Mouse (Mus musculus) liver, postnatal 0 days (tissue): ENCODE results near the gene Gzmd.

Experiments used
- CTCF ChIP-seq: sonication (generic); IDR thresholded peaks from 2 replicates; pipeline ENCODE4 v1.5.1; 2016; ENCODE audit warnings: antibody characterized with exemption, low read depth
- EP300 ChIP-seq: IDR thresholded peaks from 2 replicates; pipeline ENCODE4 v1.6.1; 2016; ENCODE audit warnings: antibody characterized with exemption, low read depth, mild to moderate bottlenecking

GRCm38 (mm10) chr14:56162109-56162508 is 29.7 kb upstream of the Gzmd start:
- TF ChIP-seq CTCF (no peak), EP300 (no peak)
